Mouse (Mus musculus): ENCODE measurements at regions not wholly inside any gene's neighbourhood (a gene's known extent, or its start where the extent isn't known, plus 50 kb on each side); places are given as distances from the start of the nearest gene placed in this dataset.

- DNase-seq (ENCODE audit: low spot score in 2 of 2): no peak
Measured at GRCm38 (mm10) chr3:66592259-66592658, 295.6 kb upstream of the Veph1 start.

GRCm38 (mm10) chr3:66590775-66591174 is 294.1 kb upstream of the Veph1 start:
- DNase-seq (ENCODE audit: low spot score in 2 of 2): no peak

- no peak for DNase-seq (ENCODE audit: low spot score in 2 of 2)
Measured at GRCm38 (mm10) chr3:66589483-66589882, 292.8 kb upstream of the Veph1 start.

GRCm38 (mm10) chr3:66584831-66585230 is 288.2 kb upstream of the Veph1 start:
- DNase-seq (ENCODE audit: low spot score in 2 of 2): no peak

GRCm38 (mm10) chr3:66584101-66584500 is 287.5 kb upstream of the Veph1 start:
- DNase-seq (ENCODE audit: low spot score in 2 of 2): no peak

GRCm38 (mm10) chr3:66576659-66577058 is 280.0 kb upstream of the Veph1 start:
- DNase-seq (ENCODE audit: low spot score in 2 of 2): no peak

GRCm38 (mm10) chr3:66574321-66574720 is 277.7 kb upstream of the Veph1 start:
- DNase-seq (ENCODE audit: low spot score in 2 of 2): no peak

GRCm38 (mm10) chr3:66572887-66573519 is 276.4 kb upstream of the Veph1 start:
- no peak for DNase-seq (ENCODE audit: low spot score in 2 of 2)

GRCm38 (mm10) chr3:66570342-66570741 is 273.7 kb upstream of the Veph1 start:
- peak in 1 of 2 experiments; percentile 16 for DNase-seq (ENCODE audit: low spot score in 2 of 2)

GRCm38 (mm10) chr3:66564268-66565245 is 267.9 kb upstream of the Veph1 start:
- DNase-seq (ENCODE audit: low spot score in 2 of 2): no peak

GRCm38 (mm10) chr3:66563329-66563728 is 266.7 kb upstream of the Veph1 start:
- DNase-seq (ENCODE audit: low spot score in 2 of 2): peak in 1 of 2 experiments; percentile 24

GRCm38 (mm10) chr3:66555538-66555937 is 258.9 kb upstream of the Veph1 start:
- DNase-seq (ENCODE audit: low spot score in 2 of 2): no peak

GRCm38 (mm10) chr3:66550920-66551319 is 254.3 kb upstream of the Veph1 start:
- no peak for DNase-seq (ENCODE audit: low spot score in 2 of 2)

- DNase-seq (ENCODE audit: low spot score in 2 of 2): no peak
Measured at GRCm38 (mm10) chr3:66546576-66546975, 249.9 kb upstream of the Veph1 start.

GRCm38 (mm10) chr3:66544139-66544933 is 247.7 kb upstream of the Veph1 start:
- no peak for DNase-seq (ENCODE audit: low spot score in 2 of 2)

GRCm38 (mm10) chr3:66542865-66543264 is 246.2 kb upstream of the Veph1 start:
- DNase-seq (ENCODE audit: low spot score in 2 of 2): no peak

GRCm38 (mm10) chr3:66537913-66538312 is 241.3 kb upstream of the Veph1 start:
- DNase-seq (ENCODE audit: low spot score in 2 of 2): no peak

- no peak for DNase-seq (ENCODE audit: low spot score in 2 of 2)
Measured at GRCm38 (mm10) chr3:66537106-66537893, 240.7 kb upstream of the Veph1 start.

- DNase-seq (ENCODE audit: low spot score in 2 of 2): no peak
Measured at GRCm38 (mm10) chr3:66536673-66537072, 240.0 kb upstream of the Veph1 start.

GRCm38 (mm10) chr3:66535786-66536529 is 239.3 kb upstream of the Veph1 start:
- no peak for DNase-seq (ENCODE audit: low spot score in 2 of 2)

GRCm38 (mm10) chr3:66519925-66520324 is 223.3 kb upstream of the Veph1 start:
- no peak for DNase-seq (ENCODE audit: low spot score in 2 of 2)
